Mouse (Mus musculus) sigmoid colon, adult 10 weeks (tissue): Measurements from ENCODE around the gene Zfp488. TPM values are rescaled to one million over a fixed set of nuclear protein-coding genes. Genes with fewer than 3 reads are reported as not detected.

Source experiments
- polyA plus RNA-seq: library from polyadenylated mRNA; stranded (reverse); fragments of 350-450 nt; fragmentation: Illumina TruSeq; extraction: RNeasy Lipid Tissue Mini Kit (QIAGEN cat#74804); gene quantifications from one replicate; pipeline ENCODE4 v1.2.3, GENCODE M21; 2014; ENCODE audit warnings: low read depth, low replicate concordance

Gene Zfp488
- 0.09 TPM for polyA plus RNA-seq

GRCm38 (mm10) chr14:33978604-33979059 lies at the start of gene Zfp488:
Gene Zfp488, minus strand, starts transcription at chr14:33978764.

GRCm38 (mm10) chr14:34016381-34016780 lies 37.8 kb upstream of the Zfp488 start, which contains the start of gene Gm5460:
Gene Gm5460, plus strand, starts transcription at chr14:34016758.

DNA sequence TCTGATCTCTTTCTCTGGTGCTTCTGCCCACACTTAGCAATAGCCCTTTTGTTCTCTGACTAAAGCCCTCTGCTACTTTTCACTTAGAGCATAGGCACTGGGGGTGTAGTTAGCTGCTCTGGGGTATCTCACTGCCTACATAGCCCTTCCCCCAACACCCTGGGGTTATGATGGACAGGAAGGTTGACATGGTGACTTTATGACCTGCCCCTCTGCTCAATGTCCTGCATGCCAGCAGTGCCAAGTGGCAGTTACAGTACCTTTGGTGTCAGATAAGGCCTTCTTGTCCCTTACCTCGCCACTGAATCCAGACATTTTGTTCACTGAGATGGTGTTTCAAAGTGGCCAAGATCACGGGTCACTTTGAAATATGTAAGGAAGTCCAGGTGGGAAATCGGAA lies 36.5 kb upstream of the Zfp488 start, which contains the start of gene Gm30083:
TSS of gene Gm30083 (minus strand) at position 120 of the 400 bp plus-strand sequence.

DNA sequence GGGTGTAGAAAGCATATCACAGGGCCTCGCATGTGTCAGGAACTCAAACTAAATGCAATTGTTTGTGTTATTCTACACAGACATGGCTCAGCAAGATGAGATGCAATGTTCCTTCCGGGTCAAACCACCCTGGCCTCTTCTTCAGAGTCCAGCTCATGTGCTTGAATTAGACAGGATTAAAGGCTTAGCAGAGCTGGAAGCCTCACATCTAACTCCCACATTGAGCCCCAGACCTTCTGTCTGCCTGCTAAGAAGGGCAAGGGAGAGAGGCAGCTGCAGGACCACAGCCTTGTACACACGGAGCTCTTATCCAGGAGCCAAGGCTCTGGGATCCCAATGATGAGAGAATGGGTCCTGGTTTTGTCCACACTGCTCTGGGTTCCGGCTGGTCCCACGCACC lies 24.8 kb downstream of the Zfp488 start, which contains the start of gene Rbp3:
TSS of gene Rbp3 (plus strand) at position 243 of the 400 bp plus-strand sequence.

DNA sequence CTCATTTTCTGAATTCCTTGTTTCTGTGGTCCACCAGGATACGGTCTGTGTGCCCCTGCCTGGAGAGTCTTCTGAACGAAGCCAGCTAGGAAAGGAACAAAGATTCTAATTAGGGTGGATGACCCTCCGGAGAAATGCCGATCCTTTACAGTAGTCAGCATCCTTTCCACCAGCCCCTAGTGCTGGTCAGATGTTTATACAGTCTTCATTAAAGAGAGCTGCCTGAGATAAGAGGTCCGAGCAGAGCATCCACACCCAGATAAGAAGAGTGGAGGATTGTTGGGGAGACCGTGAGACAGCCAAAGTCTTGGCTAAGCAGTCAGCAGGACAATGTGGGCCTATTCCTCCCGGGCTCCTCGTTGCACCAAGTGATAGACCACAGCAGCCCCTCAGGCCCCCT lies 37.8 kb downstream of the Zfp488 start, which contains the start of gene Gdf2:
TSS of gene Gdf2 (plus strand) at position 301 of the 400 bp plus-strand sequence.

GRCm38 (mm10) chr14:33923168-33924070 lies 55.1 kb downstream of the Zfp488 start, which contains the start of gene Gdf10:
Gene Gdf10, plus strand, starts transcription at chr14:33923587.

Other genes starting within 250 kb of the Zfp488 start
- gene Gdf10, start 55.2 kb downstream of the Zfp488 start, polyA plus RNA-seq, result 3.1 TPM
- not detected for gene Gdf2, start 37.7 kb downstream of the Zfp488 start, polyA plus RNA-seq
- gene Rbp3, start 24.8 kb downstream of the Zfp488 start, polyA plus RNA-seq, result not detected
- 0.28 TPM for gene Gm30083, start 36.4 kb upstream of the Zfp488 start, polyA plus RNA-seq
- not detected for gene Gm5460, start 38.0 kb upstream of the Zfp488 start, polyA plus RNA-seq
- not detected for gene Antxrl, start 73.9 kb upstream of the Zfp488 start, polyA plus RNA-seq
- gene Anxa8, start 107.2 kb upstream of the Zfp488 start, polyA plus RNA-seq, result 17.8 TPM
- 0.60 TPM for gene A630023A22Rik, start 124.0 kb upstream of the Zfp488 start, polyA plus RNA-seq
- 7.3 TPM for gene Npy4r, start 173.7 kb upstream of the Zfp488 start, polyA plus RNA-seq
- 0.16 TPM for gene Gprin2, start 222.9 kb upstream of the Zfp488 start, polyA plus RNA-seq
- gene Syt15, start 240.8 kb upstream of the Zfp488 start, polyA plus RNA-seq, result 0.60 TPM